Mouse (Mus musculus): Measurements from ENCODE around the gene Nck2.

DNA sequence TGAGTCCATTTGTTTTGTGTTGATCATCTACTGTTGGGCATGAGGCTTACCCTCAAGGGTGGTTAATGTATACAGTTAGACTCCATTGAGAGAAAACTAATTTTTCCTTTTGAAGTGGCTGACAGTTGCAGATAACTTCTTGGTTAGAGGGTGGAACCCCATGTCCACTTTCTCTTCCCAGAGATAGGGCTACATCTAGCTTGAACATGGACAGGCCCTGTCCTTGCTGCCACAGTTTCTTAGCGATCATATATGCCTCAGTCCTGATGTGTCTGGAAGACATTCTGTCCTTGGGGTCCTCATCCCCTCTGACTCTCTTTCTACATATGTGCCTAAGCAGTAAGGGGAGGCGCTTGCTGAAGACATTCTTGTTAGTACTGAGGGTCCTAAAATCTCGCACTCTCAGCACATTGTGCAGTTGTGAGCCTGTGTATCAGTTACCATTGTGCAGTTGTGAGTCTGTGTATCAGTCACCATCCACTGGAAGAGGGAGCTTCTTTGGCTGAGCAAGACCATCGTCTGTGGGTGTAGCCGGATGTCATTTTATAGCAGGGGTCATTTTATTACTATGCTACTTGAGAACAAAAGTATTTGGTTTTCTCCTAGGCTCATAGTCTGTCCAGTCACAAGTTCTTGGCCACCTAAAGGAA lies 114.8 kb downstream of the Nck2 start:
- TF ChIP-seq EP300 (IDR thresholded peaks at IDR 0.05; ENCODE audit: low read depth) (no peak), CTCF (IDR thresholded peaks at IDR 0.05; ENCODE audit: low read depth) (no peak)
